Mouse (Mus musculus) forebrain, embryonic 13.5 days (tissue): ENCODE results near the gene Dync1li1. TPM values are rescaled to one million over a fixed set of nuclear protein-coding genes. Genes with fewer than 3 reads are reported as not detected.
"Not testable (repeated sequence)": the region's sequence is repeated elsewhere in the genome, so short reads cannot be mapped to it uniquely, and the experiment has no call there.

Source experiments
- ATAC-seq: fragments of 200-750 bp; cut with Nextera tagmentation; 2 replicates; pipeline ENCODE4 v1.8.0; 2017
- H3K27ac ChIP-seq: fragments of 300-500 bp; sonication (generic); 2 replicates; pipeline ENCODE4 v1.5.1; 2015; ENCODE audit warnings: inconsistent platforms, mild to moderate bottlenecking, moderate library complexity
- H3K27me3 ChIP-seq: fragments of 300-500 bp; sonication (generic); 2 replicates; pipeline ENCODE4 v1.6.1; 2015; ENCODE audit warnings: mild to moderate bottlenecking, inconsistent platforms
- H3K36me3 ChIP-seq: fragments of 300-500 bp; sonication (generic); 2 replicates; pipeline ENCODE4 v1.6.1; 2015; ENCODE audit warnings: mild to moderate bottlenecking, inconsistent platforms; ENCODE audit not compliant: poor library complexity, severe bottlenecking
- H3K4me1 ChIP-seq: fragments of 300-500 bp; sonication (generic); 2 replicates; pipeline ENCODE4 v1.6.1; 2015; ENCODE audit warnings: inconsistent platforms
- H3K4me2 ChIP-seq: fragments of 300-500 bp; sonication (generic); 2 replicates; pipeline ENCODE4 v1.6.1; 2015; ENCODE audit warnings: inconsistent platforms, mild to moderate bottlenecking, moderate library complexity
- H3K4me3 ChIP-seq: fragments of 300-500 bp; sonication (generic); 2 replicates; pipeline ENCODE4 v1.5.1; 2015; ENCODE audit warnings: mild to moderate bottlenecking, inconsistent platforms
- H3K9ac ChIP-seq: fragments of 300-500 bp; sonication (generic); 2 replicates; pipeline ENCODE4 v1.6.1; 2015; ENCODE audit warnings: mild to moderate bottlenecking, inconsistent platforms
- H3K9me3 ChIP-seq: fragments of 300-500 bp; sonication (generic); replicated peaks from 2 replicates; pipeline ENCODE4 v1.6.1; 2016; ENCODE audit warnings: inconsistent platforms
- WGBS: fragments of 180-500 bp; shearing (Covaris S2); methylation state at CpG from one replicate; pipeline ENCODE4 v1.1.7; 2015; 5-methylcytosine and 5-hydroxymethylcytosine counted together
- polyA plus RNA-seq: library from polyadenylated mRNA; unstranded; fragments of >200 nt; fragmentation: Nextera tagmentation; extraction: Ambion mirVana; gene quantifications from 2 replicates; pipeline ENCODE4 v1.2.1, GENCODE M21; 2015

The Dync1li1 gene
- polyA plus RNA-seq, 1 experiment from 2014 or later = 108 TPM

DNA sequence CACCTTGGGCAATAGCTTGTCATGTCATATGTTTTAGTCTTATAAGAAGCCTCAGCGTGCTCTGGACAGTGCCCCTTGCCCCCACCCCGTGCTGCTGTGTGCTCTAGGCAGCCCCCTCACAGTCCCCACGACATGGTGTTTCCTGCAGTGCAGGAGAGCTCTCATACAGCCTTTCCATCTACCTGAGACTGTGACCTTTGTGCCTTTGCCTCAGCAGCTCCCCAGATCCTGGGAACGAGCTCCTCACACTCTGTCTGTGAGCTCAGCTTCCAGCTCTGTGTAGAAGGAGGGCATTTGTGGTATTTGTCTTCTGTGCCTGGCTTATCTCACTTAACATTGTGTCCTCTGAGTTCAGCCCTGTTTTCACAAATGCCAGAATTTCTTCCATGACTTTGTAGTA, 13.3 kb downstream of the Dync1li1 start:
- no peak for ATAC-seq
- Histone ChIP-seq H3K4me3 (no peak overlapping the region), H3K36me3 (peaks cover 46% of the 10 kb centered on the region), H3K4me1 (no peaks in the 10 kb centered on the region), H3K27me3 (no peaks in the 10 kb centered on the region), H3K27ac (no peak overlapping the region), H3K9ac (no peak overlapping the region), H3K4me2 (no peak overlapping the region), H3K9me3 (no peaks in the 10 kb centered on the region)
- 95% methylated on average over 4 of the region's 4 CpGs for WGBS

DNA sequence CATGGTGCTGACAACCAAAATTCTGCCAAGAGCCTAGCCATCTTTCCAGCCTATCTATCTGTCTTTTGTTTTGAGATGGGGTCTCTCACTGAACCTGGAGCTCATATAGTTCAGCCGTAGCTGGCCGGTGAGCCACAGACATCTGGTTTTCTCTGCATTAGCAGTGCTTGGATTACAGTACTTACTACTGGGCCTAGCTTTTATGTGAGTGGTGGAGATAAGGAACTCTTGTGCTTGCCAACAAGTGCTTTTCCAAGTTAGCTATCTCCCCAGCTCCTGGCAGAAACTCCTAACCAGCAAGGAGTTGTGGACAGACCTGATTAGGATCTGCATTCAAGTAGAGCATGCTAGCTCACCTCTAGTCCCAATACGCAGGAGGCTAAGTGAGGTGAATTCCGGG, 19.2 kb downstream of the Dync1li1 start:
- no peak overlapping the region for H3K4me2 ChIP-seq
- no peaks in the 10 kb centered on the region for H3K4me1 ChIP-seq
- no peaks in the 10 kb centered on the region for H3K9me3 ChIP-seq
- H3K4me3 ChIP-seq = no peak overlapping the region
- WGBS = 94% methylated on average over 4 of the region's 4 CpGs
- no peak for ATAC-seq
- no peaks in the 10 kb centered on the region for H3K27me3 ChIP-seq
- no peak overlapping the region for H3K27ac ChIP-seq
- H3K9ac ChIP-seq = no peak overlapping the region
- H3K36me3 ChIP-seq = peaks cover 77% of the 10 kb centered on the region

DNA sequence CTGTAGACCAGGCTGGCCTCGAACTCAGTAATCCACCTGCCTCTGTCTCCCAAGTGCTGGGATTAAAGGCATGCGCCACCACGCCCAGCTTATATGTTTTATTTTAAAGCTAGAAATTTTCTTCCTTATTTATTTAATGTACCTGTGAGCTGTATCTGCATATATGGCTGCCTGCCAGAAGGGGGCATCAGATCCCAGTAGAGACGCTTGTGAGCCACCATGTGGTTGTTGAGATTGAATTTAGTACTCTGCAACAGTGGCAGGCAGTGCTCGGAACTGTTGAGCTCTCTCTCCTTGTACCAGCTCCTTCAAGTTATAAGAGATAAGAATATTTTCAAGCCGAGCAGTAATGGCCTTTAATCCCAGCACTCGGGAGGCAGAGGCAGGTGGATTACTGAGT, 21.8 kb downstream of the Dync1li1 start:
- H3K36me3 ChIP-seq = peaks cover 87% of the 10 kb centered on the region
- H3K4me1 ChIP-seq = no peaks in the 10 kb centered on the region
- 75% methylated on average over 7 of the region's 7 CpGs for WGBS

DNA sequence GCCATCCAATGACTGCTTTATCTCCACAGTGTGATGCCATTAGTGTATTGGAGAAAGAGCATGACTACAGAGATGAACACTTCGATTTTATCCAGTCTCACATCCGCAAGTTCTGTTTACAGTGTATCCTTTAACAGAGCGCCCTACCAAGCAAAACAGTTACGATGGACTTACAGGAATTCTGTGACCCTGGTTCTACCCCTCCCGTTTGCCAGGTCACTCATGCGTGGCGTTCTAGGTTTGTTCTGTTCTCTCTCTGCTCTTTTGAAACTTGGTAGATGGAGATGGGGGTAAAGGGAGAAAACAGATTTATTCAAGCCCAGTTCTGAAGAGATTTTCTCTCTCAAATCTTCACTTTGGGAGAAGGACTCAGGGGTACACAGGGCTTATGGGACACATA, 24.9 kb downstream of the Dync1li1 start:
- H3K4me2 ChIP-seq = no peak overlapping the region
- no peak for ATAC-seq
- WGBS = 92% methylated on average over 7 of the region's 7 CpGs

More for the DNA sequence above, 21.8 kb downstream of the Dync1li1 start:
- Histone ChIP-seq H3K4me3 (no peak overlapping the region), H3K4me2 (no peak overlapping the region), H3K9me3 (no peaks in the 10 kb centered on the region), H3K9ac (no peak overlapping the region), H3K27ac (no peak overlapping the region), H3K27me3 (no peaks in the 10 kb centered on the region)
- ATAC-seq = no peak

DNA sequence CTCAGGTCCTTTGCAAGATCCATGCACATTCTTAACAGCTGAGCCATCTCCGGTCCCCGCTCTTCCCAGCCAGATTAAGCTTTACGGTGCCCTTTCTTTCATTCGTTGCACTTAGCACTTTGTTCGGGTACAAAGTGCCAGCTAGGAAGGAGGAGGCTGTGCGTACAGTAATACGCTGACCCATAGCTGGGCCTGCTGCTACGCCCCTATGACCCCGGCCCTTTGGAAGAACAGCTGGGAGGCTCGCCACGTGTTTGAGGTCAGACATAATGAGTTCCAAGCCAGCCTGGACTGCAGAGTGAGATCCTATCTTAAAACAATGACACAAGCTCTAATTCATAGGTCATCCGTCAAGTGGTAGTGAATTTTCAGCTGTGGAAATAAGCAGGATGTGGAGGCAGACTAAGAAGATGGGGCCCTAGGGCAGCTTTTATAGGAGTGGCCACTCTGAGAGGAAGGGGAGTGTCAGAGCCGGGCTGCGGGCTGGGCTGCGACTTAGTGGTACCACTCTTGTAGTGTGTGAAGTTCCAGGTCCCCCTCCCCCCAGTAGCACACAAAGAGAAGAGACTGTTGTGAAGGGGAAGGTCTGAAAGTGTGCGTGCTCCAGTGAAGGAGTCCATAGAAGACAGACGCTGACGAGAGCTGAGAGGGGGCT, 28.2 kb downstream of the Dync1li1 start:
- H3K4me3 ChIP-seq = no peak overlapping the region
- ATAC-seq = no peak
- no peaks in the 10 kb centered on the region for H3K4me1 ChIP-seq
- peaks cover 99% of the 10 kb centered on the region for H3K36me3 ChIP-seq
- no peak overlapping the region for H3K4me2 ChIP-seq
- no peaks in the 10 kb centered on the region for H3K9me3 ChIP-seq
- no peaks in the 10 kb centered on the region for H3K27me3 ChIP-seq
- no peak overlapping the region for H3K9ac ChIP-seq
- no peak overlapping the region for H3K27ac ChIP-seq
- WGBS = 87% methylated on average over 18 of the region's 18 CpGs

More for the DNA sequence above, 24.9 kb downstream of the Dync1li1 start:
- Histone ChIP-seq H3K4me3 (no peak overlapping the region), H3K27ac (no peak overlapping the region), H3K36me3 (peaks cover 89% of the 10 kb centered on the region), H3K9me3 (no peaks in the 10 kb centered on the region), H3K27me3 (no peaks in the 10 kb centered on the region), H3K9ac (no peak overlapping the region), H3K4me1 (no peaks in the 10 kb centered on the region)

DNA sequence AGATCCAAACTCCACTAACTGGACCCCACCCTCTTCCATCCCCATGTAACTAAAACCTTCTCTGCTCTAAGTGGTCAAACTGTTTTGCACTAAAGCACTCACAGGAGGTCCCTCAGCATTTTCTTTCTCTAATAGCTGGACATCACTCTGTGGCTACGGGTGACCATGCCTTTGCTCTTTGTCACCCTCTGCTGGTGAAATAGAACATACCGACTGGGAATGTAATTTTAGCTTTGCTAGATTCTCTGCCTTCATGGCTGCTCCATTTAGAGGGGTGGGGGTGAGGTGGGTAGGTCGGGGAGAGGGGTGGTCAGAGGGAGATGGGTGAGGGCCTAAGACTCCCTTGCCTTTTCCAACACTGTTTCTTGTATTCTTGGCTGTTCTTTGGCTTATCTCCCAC, 38.7 kb downstream of the Dync1li1 start:
- no peak for ATAC-seq
- Histone ChIP-seq H3K27ac (no peak overlapping the region), H3K27me3 (no peaks in the 10 kb centered on the region), H3K36me3 (peaks cover 32% of the 10 kb centered on the region), H3K9ac (no peak overlapping the region), H3K4me1 (peaks cover 8% of the 10 kb centered on the region), H3K4me3 (no peak overlapping the region), H3K4me2 (no peak overlapping the region), H3K9me3 (no peaks in the 10 kb centered on the region)
- WGBS = 4% methylated on average over 3 of the region's 3 CpGs

DNA sequence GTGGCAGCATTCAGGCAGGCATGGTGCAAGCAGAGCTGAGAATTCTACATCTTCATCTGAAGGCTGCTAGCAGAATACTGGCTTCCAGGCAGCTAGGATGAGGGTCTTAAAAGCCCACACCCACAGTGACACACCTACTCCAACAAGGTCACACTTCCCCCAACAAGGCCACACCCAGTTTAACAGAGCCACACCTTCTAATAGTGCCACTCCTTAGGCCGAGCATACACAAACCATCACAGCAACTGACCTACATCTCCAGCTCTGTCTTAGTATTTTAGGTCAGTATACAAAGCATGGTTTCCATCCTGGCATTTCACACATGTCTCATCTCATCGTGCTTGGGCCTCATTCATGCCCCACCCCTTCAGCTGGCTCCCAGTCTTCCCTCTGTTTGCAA, 39.8 kb downstream of the Dync1li1 start:
- 62% methylated on average over 2 of the region's 2 CpGs for WGBS
- Histone ChIP-seq H3K4me1 (peaks cover 19% of the 10 kb centered on the region), H3K36me3 (peaks cover 21% of the 10 kb centered on the region)

DNA sequence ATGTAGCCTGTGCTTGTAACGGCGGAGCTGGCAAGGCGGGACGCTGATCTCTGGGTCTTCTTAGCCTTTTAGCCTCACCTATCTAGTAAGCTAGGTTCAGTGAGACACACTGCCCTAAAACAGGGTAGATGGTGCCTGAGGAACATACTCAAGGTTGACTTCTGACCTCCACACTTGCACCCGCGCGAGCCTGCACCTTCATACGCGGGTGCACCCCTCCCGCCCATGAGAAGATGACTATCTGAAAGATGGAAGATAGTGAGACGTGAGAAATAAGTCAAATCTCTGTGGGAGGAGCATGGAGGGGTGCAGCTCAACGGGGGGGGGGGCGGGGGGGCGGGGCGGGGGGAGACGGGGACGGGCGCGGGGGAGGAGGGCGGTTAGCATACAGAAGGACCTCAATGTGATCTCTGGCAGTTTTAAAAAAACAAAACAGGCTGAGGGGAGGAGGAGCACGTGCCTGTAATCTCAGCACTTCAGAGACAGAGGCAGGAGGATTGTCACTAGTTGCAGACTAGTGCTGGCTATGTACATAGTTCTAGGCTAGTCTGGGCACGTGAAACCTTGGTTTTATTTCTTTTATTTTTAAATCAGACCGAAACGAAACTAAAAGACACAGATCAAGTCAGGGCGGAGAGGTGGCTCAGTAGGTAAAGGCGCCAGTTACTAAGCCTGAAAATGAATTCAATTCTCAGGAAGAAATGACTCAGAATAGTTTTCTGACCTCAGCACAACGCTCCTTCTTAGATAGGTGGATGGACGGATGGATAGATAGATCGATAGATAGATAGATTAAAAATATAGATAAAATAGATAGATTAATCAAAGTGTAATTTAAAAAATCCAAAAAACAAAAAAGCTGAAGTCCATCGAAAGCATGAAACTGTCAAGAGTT, 41.6 kb downstream of the Dync1li1 start:
- peaks cover 25% of the 10 kb centered on the region for H3K4me1 ChIP-seq
- peak overlapping the region; percentile 79 for H3K4me2 ChIP-seq
- no peak overlapping the region for H3K9ac ChIP-seq
- H3K27me3 ChIP-seq = no peaks in the 10 kb centered on the region
- ATAC-seq = no peak; the same call in 1 of the 2 replicates
- peaks cover 4% of the 10 kb centered on the region for H3K36me3 ChIP-seq
- no peak overlapping the region for H3K27ac ChIP-seq
- WGBS = 51% methylated on average over 22 of the region's 30 CpGs
- H3K4me3 ChIP-seq = peak overlapping the region; percentile 81; the same call in 1 of the 2 replicates
- H3K9me3 ChIP-seq = no peaks in the 10 kb centered on the region

More for the DNA sequence above, 39.8 kb downstream of the Dync1li1 start:
- not testable (repeated sequence) for H3K4me3 ChIP-seq, ATAC-seq, H3K9me3 ChIP-seq, H3K9ac ChIP-seq, H3K4me2 ChIP-seq, H3K27me3 ChIP-seq, H3K27ac ChIP-seq

DNA sequence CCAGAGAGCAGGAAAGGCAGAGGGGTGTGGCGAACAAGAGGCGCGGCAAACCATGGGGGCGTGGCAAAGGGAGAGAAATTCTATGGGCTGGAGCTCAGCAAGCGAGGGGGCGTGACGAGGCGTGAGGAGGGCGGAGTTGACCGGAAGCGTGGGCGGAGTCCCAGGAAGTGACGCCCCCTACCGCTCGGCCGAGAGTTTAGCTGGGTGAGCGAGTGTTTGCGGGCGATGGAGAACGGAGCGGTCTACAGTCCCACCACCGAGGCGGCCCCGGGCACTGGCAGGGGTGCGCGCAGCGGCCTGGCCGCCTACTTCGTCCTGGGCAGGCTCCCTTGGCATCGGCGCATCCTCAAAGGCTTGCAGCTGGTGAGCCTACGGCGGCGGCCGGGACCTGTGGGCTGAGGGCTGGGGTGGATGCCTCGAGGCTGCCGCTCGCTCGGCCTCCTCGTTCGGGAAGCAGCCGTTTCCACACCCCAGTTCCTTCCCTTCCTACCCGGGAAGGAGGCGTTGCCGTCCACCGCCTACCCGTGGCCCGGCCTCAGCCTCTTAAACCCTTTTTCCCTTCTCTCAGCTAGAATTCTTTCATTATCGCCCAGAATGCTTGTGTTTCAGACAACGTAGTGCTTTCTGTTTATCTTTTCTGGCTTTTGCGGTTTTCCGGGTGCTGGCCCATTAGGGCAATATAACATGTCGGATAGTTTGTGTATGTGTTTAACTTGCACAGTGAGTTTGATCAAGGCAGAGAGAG, 42.6 kb downstream of the Dync1li1 start, which contains the start of gene Cmtm6:
Cmtm6 (plus strand) TSS at position 106 of the 745 bp plus-strand sequence.
- Histone ChIP-seq H3K27me3 (no peaks in the 10 kb centered on the region), H3K27ac (peak within 1 kb of the TSS; percentile 80), H3K4me1 (peaks cover 25% of the 10 kb centered on the region), H3K9me3 (no peaks in the 10 kb centered on the region), H3K4me3 (peak within 1 kb of the TSS; percentile 81), H3K36me3 (no peaks in the 10 kb centered on the region), H3K9ac (peak within 1 kb of the TSS; percentile 91), H3K4me2 (peak within 1 kb of the TSS; percentile 79)
- ATAC-seq = peak; percentile 92
- under 1% methylated on average over 52 of the region's 53 CpGs for WGBS

DNA sequence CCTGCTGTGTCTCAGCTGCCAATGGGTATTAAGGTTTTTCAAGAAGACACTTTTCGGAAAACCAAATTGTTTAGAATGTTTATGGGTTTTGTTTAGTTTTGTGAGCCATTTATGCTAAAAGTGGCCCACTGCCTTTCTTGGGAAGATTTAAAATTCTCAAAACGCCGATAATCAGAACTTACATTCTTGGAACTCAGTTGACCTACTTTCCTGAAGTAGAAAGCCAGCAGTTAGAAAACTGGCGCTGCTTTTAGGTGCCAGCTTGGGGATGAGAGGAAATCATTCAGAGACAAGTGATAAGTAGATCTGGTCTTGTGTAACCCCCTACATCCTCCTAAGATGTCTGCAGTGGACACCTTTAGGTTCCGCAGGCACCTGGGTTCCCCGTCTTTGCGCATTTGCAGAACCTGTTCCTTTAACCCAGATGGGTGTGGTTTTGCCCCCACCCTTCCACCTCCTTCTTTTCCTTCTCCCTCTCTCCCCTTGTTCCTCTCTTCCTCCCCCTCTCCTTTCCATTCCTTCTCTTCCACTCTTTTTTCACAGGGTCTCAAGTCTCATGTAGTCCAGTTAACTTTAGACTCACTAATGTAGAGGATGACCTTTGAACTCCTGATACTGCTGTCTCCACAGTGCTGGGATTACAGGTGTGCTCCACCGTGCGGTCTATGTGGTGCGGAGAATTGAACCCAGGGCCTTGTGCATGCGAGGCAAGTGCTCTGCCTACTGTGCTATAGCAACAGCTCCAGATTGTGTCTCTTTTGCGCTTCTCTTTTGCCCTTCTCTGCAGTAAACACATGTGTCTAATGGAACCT, 43.5 kb downstream of the Dync1li1 start:
- Histone ChIP-seq H3K4me2 (peak overlapping the region; percentile 79), H3K9me3 (no peaks in the 10 kb centered on the region), H3K4me1 (peaks cover 25% of the 10 kb centered on the region), H3K9ac (peak overlapping the region; percentile 91), H3K27me3 (no peaks in the 10 kb centered on the region), H3K27ac (no peak overlapping the region), H3K36me3 (no peaks in the 10 kb centered on the region), H3K4me3 (peak overlapping the region; percentile 81)
- ATAC-seq = no peak
- 72% methylated on average over 12 of the region's 12 CpGs for WGBS

DNA sequence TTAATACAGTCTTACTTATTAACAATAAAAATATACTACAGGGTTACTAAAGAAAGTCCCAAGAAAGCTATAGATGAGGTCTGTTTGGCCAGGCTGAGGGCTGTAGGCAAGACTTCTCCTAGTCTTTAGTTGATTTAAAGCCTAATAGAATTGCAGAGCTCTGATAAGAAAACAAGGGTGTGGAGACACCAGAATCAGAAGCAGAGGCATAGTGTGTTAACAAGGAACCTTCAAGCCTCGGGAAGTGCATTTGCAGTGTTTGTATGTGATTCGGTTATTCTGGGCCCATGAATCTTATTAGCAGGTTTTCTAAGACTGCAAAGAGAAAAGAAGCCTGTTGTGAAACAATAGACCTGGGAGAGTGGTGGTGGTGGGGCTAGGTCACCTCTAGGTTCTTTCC, 44.6 kb downstream of the Dync1li1 start:
- 76% methylated on average over 2 of the region's 2 CpGs for WGBS
- no peak overlapping the region for H3K4me3 ChIP-seq
- no peaks in the 10 kb centered on the region for H3K9me3 ChIP-seq
- ATAC-seq = no peak
- H3K4me2 ChIP-seq = no peak overlapping the region
- H3K27ac ChIP-seq = no peak overlapping the region
- H3K4me1 ChIP-seq = peaks cover 25% of the 10 kb centered on the region
- no peak overlapping the region for H3K9ac ChIP-seq
- H3K27me3 ChIP-seq = no peaks in the 10 kb centered on the region
- no peaks in the 10 kb centered on the region for H3K36me3 ChIP-seq
